Mouse (Mus musculus): Measurements from ENCODE around the gene Cnot2. TPM values are rescaled to one million over a fixed set of nuclear protein-coding genes. Genes with fewer than 3 reads are reported as not detected.
"Not testable (repeated sequence)": the region's sequence is repeated elsewhere in the genome, so short reads cannot be mapped to it uniquely, and the experiment has no call there.

The Cnot2 gene
- 67.5 and 75.1 TPM in 2 replicates for polyA plus RNA-seq (2012; rRNA removed)

- peak; percentile 79 to 96 for DNase-seq (ENCODE audit: extremely low spot score in 1 of 2, low spot score in 1 of 2)
Observed at GRCm38 (mm10) chr10:116581369-116581718, at the start of gene Cnot2. Gene Cnot2 (minus strand): TSS chr10:116581511.

- no peak for DNase-seq (ENCODE audit: extremely low spot score in 1 of 2, low spot score in 1 of 2)
Observed at GRCm38 (mm10) chr10:116628926-116629325, 47.6 kb upstream of the Cnot2 start.

GRCm38 (mm10) chr10:116626009-116626408 is 44.7 kb upstream of the Cnot2 start:
- no peak for DNase-seq (ENCODE audit: extremely low spot score in 1 of 2, low spot score in 1 of 2)

GRCm38 (mm10) chr10:116613250-116613649 is 31.9 kb upstream of the Cnot2 start:
- DNase-seq (ENCODE audit: extremely low spot score in 1 of 2, low spot score in 1 of 2): not testable (repeated sequence)

- no peak for DNase-seq (ENCODE audit: extremely low spot score in 1 of 2, low spot score in 1 of 2)
Observed at GRCm38 (mm10) chr10:116604905-116605162, 23.5 kb upstream of the Cnot2 start.

- no peak for DNase-seq (ENCODE audit: extremely low spot score in 1 of 2, low spot score in 1 of 2)
Observed at GRCm38 (mm10) chr10:116604081-116604904, 23.0 kb upstream of the Cnot2 start.

- no peak for DNase-seq (ENCODE audit: extremely low spot score in 1 of 2, low spot score in 1 of 2)
Observed at GRCm38 (mm10) chr10:116599056-116599850, 17.9 kb upstream of the Cnot2 start.

- DNase-seq (ENCODE audit: extremely low spot score in 1 of 2, low spot score in 1 of 2): peak in 1 of 2 experiments; percentile 35
Observed at GRCm38 (mm10) chr10:116582738-116583137, 1.4 kb upstream of the Cnot2 start.

- peak in 1 of 2 experiments; percentile 42 for DNase-seq (ENCODE audit: extremely low spot score in 1 of 2, low spot score in 1 of 2)
Observed at GRCm38 (mm10) chr10:116581719-116582481, 589 bp upstream of the Cnot2 start.

GRCm38 (mm10) chr10:116580591-116581358 is 536 bp downstream of the Cnot2 start:
- peak in 1 of 2 experiments; percentile 37 for DNase-seq (ENCODE audit: extremely low spot score in 1 of 2, low spot score in 1 of 2)

- DNase-seq (ENCODE audit: extremely low spot score in 1 of 2, low spot score in 1 of 2): no peak
Observed at GRCm38 (mm10) chr10:116579478-116579877, 1.8 kb downstream of the Cnot2 start.

- DNase-seq (ENCODE audit: extremely low spot score in 1 of 2, low spot score in 1 of 2): no peak
Observed at GRCm38 (mm10) chr10:116578375-116578774, 2.9 kb downstream of the Cnot2 start.

GRCm38 (mm10) chr10:116577181-116577580 is 4.1 kb downstream of the Cnot2 start:
- DNase-seq (ENCODE audit: extremely low spot score in 1 of 2, low spot score in 1 of 2): no peak

- DNase-seq (ENCODE audit: extremely low spot score in 1 of 2, low spot score in 1 of 2): not testable (repeated sequence)
Observed at GRCm38 (mm10) chr10:116576071-116576470, 5.2 kb downstream of the Cnot2 start.

- no peak for DNase-seq (ENCODE audit: extremely low spot score in 1 of 2, low spot score in 1 of 2)
Observed at GRCm38 (mm10) chr10:116570526-116570925, 10.8 kb downstream of the Cnot2 start.

- no peak for DNase-seq (ENCODE audit: extremely low spot score in 1 of 2, low spot score in 1 of 2)
Observed at GRCm38 (mm10) chr10:116568539-116568938, 12.8 kb downstream of the Cnot2 start.

- no peak for DNase-seq (ENCODE audit: extremely low spot score in 1 of 2, low spot score in 1 of 2)
Observed at GRCm38 (mm10) chr10:116567491-116568405, 13.6 kb downstream of the Cnot2 start.

- DNase-seq (ENCODE audit: extremely low spot score in 1 of 2, low spot score in 1 of 2): not testable (repeated sequence)
Observed at GRCm38 (mm10) chr10:116566492-116566891, 14.8 kb downstream of the Cnot2 start.
